Mouse (Mus musculus): ENCODE measurements around the gene Nhs.

DNA sequence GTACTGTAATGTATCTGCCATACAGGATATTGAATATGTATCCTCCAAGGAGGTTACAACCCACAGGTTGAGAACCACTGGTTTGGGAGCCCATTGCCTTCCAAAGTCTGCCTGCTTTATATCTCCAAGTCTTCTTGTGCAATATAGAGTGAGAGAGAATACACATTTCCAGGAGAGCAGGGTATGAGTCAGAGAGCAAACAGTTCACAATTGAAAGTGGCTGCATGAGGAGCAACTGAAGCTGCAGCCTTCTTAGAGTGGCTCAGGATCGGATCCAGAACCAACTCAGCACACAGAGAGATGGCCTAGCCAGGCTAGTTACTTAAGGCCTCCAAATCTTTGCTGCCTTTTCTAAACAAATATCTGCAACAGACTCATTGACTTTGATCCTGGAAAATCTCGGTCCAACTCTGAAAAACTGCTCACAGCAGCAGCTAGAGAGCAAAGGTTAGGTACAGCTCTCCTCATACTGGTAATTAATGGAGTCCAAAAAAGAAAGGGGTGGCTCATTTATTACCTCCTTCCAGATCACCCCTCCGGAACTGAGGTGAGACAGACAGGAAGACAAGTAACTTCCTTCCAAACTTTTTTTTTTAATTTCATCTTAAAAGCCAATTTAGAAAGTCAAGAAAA is 56.6 kb downstream of the Nhs start:
- TF ChIP-seq POLR2A (IDR thresholded peaks at IDR 0.05; ENCODE audit: borderline replicate concordance, extremely low read depth, insufficient read depth, insufficient read length, poor library complexity, severe bottlenecking) (no peak), CTCF (IDR thresholded peaks at IDR 0.05; ENCODE audit: borderline replicate concordance, extremely low read depth, insufficient read depth, insufficient read length) (no peak)
